Mouse (Mus musculus): ENCODE results near the gene Arhgap22.

GRCm38 (mm10) chr14:33230672-33231071, 16.8 kb downstream of the Arhgap22 start:
- TF ChIP-seq CTCF (IDR thresholded peaks at IDR 0.05 in 2 of 3, conservative IDR thresholded peaks at IDR 0.05 in 1 of 3; ENCODE audit: control insufficient read depth in 1 of 3, insufficient read depth in 1 of 3, low read depth in 2 of 3, low read length in 3 of 3, poor library complexity in 1 of 3, severe bottlenecking in 1 of 3): no peak
- no peak for TF ChIP-seq MAZ (IDR thresholded peaks at IDR 0.05; ENCODE audit: low read depth, low read length)
- no peak for TF ChIP-seq ELF1 (IDR thresholded peaks at IDR 0.05; ENCODE audit: low read depth, low read length)
- TF ChIP-seq ZC3H11A (IDR thresholded peaks at IDR 0.05; ENCODE audit: low read depth, low read length): no peak
- no peak for TF ChIP-seq ZKSCAN1 (IDR thresholded peaks at IDR 0.05; ENCODE audit: low read depth, low read length)
- TF ChIP-seq POLR2A (IDR thresholded peaks at IDR 0.05; ENCODE audit: control insufficient read depth in 1 of 2, insufficient read depth in 1 of 2, low read depth in 1 of 2, low read length in 2 of 2, poor library complexity in 1 of 2): no peak
- no peak for TF ChIP-seq USF2 (IDR thresholded peaks at IDR 0.05; ENCODE audit: borderline replicate concordance in 1 of 2, insufficient read depth in 1 of 2, low read depth in 1 of 2, low read length in 2 of 2)
- no peak for TF ChIP-seq EP300 (IDR thresholded peaks at IDR 0.05; ENCODE audit: low read depth in 1 of 2, low read length in 2 of 2)
- TF ChIP-seq MEF2A (IDR thresholded peaks at IDR 0.05; ENCODE audit: extremely low read depth, insufficient replicate concordance, low read depth, low read length, poor library complexity, severe bottlenecking): no peak
- TF ChIP-seq USF1 (IDR thresholded peaks at IDR 0.05; ENCODE audit: low read depth, low read length): no peak
- TF ChIP-seq ZNF384 (IDR thresholded peaks at IDR 0.05; ENCODE audit: low read depth, low read length): no peak
- TF ChIP-seq CHD1 (IDR thresholded peaks at IDR 0.05; ENCODE audit: low read depth, low read length): no peak
- TF ChIP-seq MYB (IDR thresholded peaks at IDR 0.05; ENCODE audit: low read depth, low read length): no peak
- TF ChIP-seq MYC (IDR thresholded peaks at IDR 0.05; ENCODE audit: low read depth, low read length): no peak

Data from MEL (cell line).